Comparison of ENCODE assay signal across 8 mouse cellular contexts in genomic region chr6:115764179-115764578, GRCm38 (mm10). TPM values are rescaled to one million over a fixed set of nuclear protein-coding genes. Genes with fewer than 3 reads are reported as not detected.
DNase-seq lines count a peak whose midpoint lies in the region; ATAC-seq lines count a peak whose summit lies in the region.

No protein-coding gene starts in this region.

- no peaks in the 10 kb centered on the region for H3K27me3 ChIP-seq in embryonic facial prominence, embryonic 15.5 days

- H3K4me1 ChIP-seq in embryonic facial prominence, embryonic 15.5 days = peaks cover 28% of the 10 kb centered on the region

- no peak overlapping the region for H3K9ac ChIP-seq in embryonic facial prominence, embryonic 15.5 days

- H3K4me2 ChIP-seq in embryonic facial prominence, embryonic 15.5 days (replicated peaks) = peak overlapping the region; percentile 25; the same call in 1 of the 2 replicates

- H3K27ac ChIP-seq in embryonic facial prominence, embryonic 15.5 days (replicated peaks) = peak overlapping the region; percentile 80

- 8% methylated on average over 7 of the region's 7 CpGs for WGBS in embryonic facial prominence, embryonic 15.5 days

- no peaks in the 10 kb centered on the region for H3K36me3 ChIP-seq in embryonic facial prominence, embryonic 15.5 days

- no peaks in the 10 kb centered on the region for H3K9me3 ChIP-seq in embryonic facial prominence, embryonic 15.5 days (replicated peaks)

- H3K4me3 ChIP-seq in embryonic facial prominence, embryonic 15.5 days (replicated peaks) = no peak overlapping the region

- DNase-seq in CD4-positive helper T cell, adult 2 months (ENCODE audit: low read depth, low spot score) = peak; percentile 32
- DNase-seq in MN1 (ENCODE audit: low spot score) = peak; percentile 77
- peak; percentile 86 for DNase-seq in heart, postnatal 4 days
- peak; percentile 78 for DNase-seq in layer of hippocampus, adult 9-11 months
- DNase-seq in lung, postnatal 4 days = peak; percentile 83 to 94
- DNase-seq in right cerebral cortex, postnatal 25 days = peak; percentile 8
- DNase-seq in B cell, adult 2 months = no peak

- ATAC-seq in embryonic facial prominence, embryonic 15.5 days (ENCODE audit: insufficient number of reproducible peaks, low FRiP score, low TSS enrichment, low read depth) = peak; percentile 85

RNA-seq across cellular contexts. Expression of gene Tmem40, which starts 2.0 kb away (rescaled TPM):
- polyA plus RNA-seq in embryonic facial prominence, embryonic 15.5 days (2015; fragmentation: Nextera tagmentation; extraction: Ambion mirVana) = 23.9 and 28.9 TPM in 2 replicates
- under 1 TPM in 1 of 2 experiments, not detected in 1; 0.54 TPM for total RNA-seq in heart, postnatal 4 days (2021)

RNA-seq across cellular contexts. Expression of gene Cand2, which starts 10.2 kb away (rescaled TPM):
- 33.6 and 33.7 TPM in 2 replicates for polyA plus RNA-seq in embryonic facial prominence, embryonic 15.5 days (2015; fragmentation: Nextera tagmentation; extraction: Ambion mirVana)
- total RNA-seq in heart, postnatal 4 days (2021) = 10 to 100 TPM; 74.1 to 74.2 TPM

RNA-seq across cellular contexts. Expression of gene Rpl32, which starts 44.4 kb away (rescaled TPM):
- polyA plus RNA-seq in embryonic facial prominence, embryonic 15.5 days (2015; fragmentation: Nextera tagmentation; extraction: Ambion mirVana) = 2,086 and 2,192 TPM in 2 replicates
- total RNA-seq in heart, postnatal 4 days (2021) = 1,000 to 10,000 TPM; 1,006 to 1,007 TPM

Comparison
In these comparisons a context has a peak if more than half of its experiments do, and no peak if none do; other contexts are left out.
1. DNase-seq: peak in CD4-positive helper T cell, adult 2 months (single experiment), MN1 (single experiment), heart, postnatal 4 days (single experiment), layer of hippocampus, adult 9-11 months (single experiment), lung, postnatal 4 days (2 of 2) and right cerebral cortex, postnatal 25 days (single experiment); none in B cell, adult 2 months (0 of 2).